Mouse (Mus musculus) lung, adult 2 months (tissue): Measurements from ENCODE around the gene Stxbp5l.

Experiments used
- CTCF ChIP-seq: fragments of 200-500 bp; IDR thresholded peaks from 2 replicates; pipeline ENCODE4 v1.5.1; 2011; ENCODE audit warnings: mild to moderate bottlenecking, low read length, control low read depth; ENCODE audit not compliant: insufficient read depth
- POLR2A ChIP-seq: fragments of 200-500 bp; IDR thresholded peaks from 2 replicates; pipeline ENCODE4 v1.6.1; 2011; ENCODE audit warnings: low read depth, mild to moderate bottlenecking, control low read depth, low read length, borderline replicate concordance; ENCODE audit errors: extremely low read depth

- TF ChIP-seq CTCF (no peak), POLR2A (no peak)
Observed at GRCm38 (mm10) chr16:37422874-37423273, 38.1 kb upstream of the Stxbp5l start.
